Mouse (Mus musculus): Measurements from ENCODE around the gene Sec14l5. TPM values are rescaled to one million over a fixed set of nuclear protein-coding genes. Genes with fewer than 3 reads are reported as not detected.
"Not testable (repeated sequence)": the region's sequence is repeated elsewhere in the genome, so short reads cannot be mapped to it uniquely, and the experiment has no call there.

Gene Sec14l5
- polyA plus RNA-seq, 1 experiment from 2014 or later = not detected

DNA sequence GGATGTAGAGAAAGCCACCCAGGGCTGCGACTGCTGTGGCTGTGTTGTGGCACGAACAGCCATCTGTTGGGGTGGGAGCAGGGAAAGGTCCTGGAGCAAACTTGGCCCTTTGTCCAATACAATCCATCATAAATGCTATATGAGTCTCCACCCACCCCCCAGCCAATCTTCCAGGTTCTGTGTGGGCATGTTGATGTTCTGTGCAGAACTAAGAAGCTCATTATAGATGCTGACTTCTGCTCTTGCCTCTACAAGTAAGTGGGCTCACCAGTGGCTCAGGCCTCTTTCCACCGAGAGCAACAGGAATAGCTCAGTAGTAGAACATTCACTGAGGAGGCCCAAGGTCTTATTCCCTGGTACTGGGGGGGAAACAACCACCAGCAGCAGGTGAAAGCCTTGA lies 65.2 kb downstream of the Sec14l5 start:
- Histone ChIP-seq H3K4me2 (ENCODE audit: low read depth, severe bottlenecking) (no peak overlapping the region), H3K4me1 (ENCODE audit: control insufficient read depth, insufficient read depth, low read length) (no peaks in the 10 kb centered on the region), H3K27ac (replicated peaks; ENCODE audit: low read depth, low read length) (no peak overlapping the region), H3K9ac (ENCODE audit: low read length) (no peak overlapping the region), H3K4me3 (ENCODE audit: low read depth, low read length) (no peak overlapping the region), H3K27me3 (ENCODE audit: control insufficient read depth, insufficient read depth, low read length) (no peaks in the 10 kb centered on the region), H3K36me3 (ENCODE audit: control insufficient read depth, insufficient read depth, low read length) (no peaks in the 10 kb centered on the region), H3K9me3 (ENCODE audit: control insufficient read depth, low read length) (no peaks in the 10 kb centered on the region)
- no peak for DNase-seq (ENCODE audit: low spot score)
- no peak for ATAC-seq (ENCODE audit: insufficient number of reproducible peaks, low FRiP score, low TSS enrichment, low read depth)
- WGBS = 72% methylated on average over 3 of the region's 3 CpGs

DNA sequence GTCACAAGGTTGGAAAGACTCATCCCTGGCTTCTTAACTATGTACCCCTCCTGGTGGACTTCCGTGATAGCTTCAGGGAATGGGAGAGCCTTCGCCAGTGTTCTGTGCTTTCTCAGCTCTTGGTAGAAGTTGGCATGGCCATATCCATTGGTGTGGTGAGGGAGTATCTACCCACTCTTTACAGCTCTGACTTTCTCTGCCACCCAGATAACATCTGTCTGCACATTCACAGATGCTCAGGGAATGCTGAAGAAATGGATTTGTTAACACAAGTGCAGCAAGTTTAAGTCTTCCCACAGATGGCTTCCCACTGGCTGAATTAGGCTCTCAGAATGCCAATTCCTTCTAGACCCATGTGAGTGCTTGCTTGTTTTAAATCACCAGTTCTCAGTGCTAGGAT lies 67.2 kb downstream of the Sec14l5 start:
- ATAC-seq (ENCODE audit: insufficient number of reproducible peaks, low FRiP score, low TSS enrichment, low read depth) = no peak
- 92% methylated on average over 2 of the region's 2 CpGs for WGBS
- H3K36me3 ChIP-seq (ENCODE audit: control insufficient read depth, insufficient read depth, low read length) = no peaks in the 10 kb centered on the region

DNA sequence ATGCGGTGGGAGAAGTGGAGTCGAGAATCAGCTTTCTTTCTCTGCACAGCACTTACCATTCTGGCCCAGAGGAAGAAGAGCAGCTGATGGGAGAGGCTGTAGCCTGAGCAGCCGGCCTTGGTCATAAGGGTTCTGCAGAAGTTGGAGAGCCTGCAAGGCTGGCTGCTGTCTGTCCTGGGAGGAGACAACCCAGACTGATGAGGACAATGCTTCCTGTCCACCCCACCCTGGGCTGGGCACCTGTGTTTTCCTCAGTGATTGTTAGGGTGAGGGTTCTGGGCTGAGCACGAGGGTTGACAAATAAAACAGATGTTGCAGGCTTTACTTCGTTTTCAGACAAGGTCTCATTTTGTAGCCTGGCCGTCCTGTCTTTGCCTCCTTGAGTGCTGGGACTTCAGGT lies 69.8 kb downstream of the Sec14l5 start:
- WGBS = 57% methylated on average over 6 of the region's 6 CpGs
- Histone ChIP-seq H3K27me3 (ENCODE audit: control insufficient read depth, insufficient read depth, low read length) (no peaks in the 10 kb centered on the region), H3K4me3 (ENCODE audit: low read depth, low read length) (no peak overlapping the region), H3K4me1 (ENCODE audit: control insufficient read depth, insufficient read depth, low read length) (no peaks in the 10 kb centered on the region), H3K9me3 (ENCODE audit: control insufficient read depth, low read length) (no peaks in the 10 kb centered on the region), H3K27ac (replicated peaks; ENCODE audit: low read depth, low read length) (no peak overlapping the region), H3K36me3 (ENCODE audit: control insufficient read depth, insufficient read depth, low read length) (no peaks in the 10 kb centered on the region), H3K4me2 (ENCODE audit: low read depth, severe bottlenecking) (no peak overlapping the region), H3K9ac (ENCODE audit: low read length) (no peak overlapping the region)
- no peak for ATAC-seq (ENCODE audit: insufficient number of reproducible peaks, low FRiP score, low TSS enrichment, low read depth)
- DNase-seq (ENCODE audit: low spot score) = no peak

More for the DNA sequence above, 67.2 kb downstream of the Sec14l5 start:
- no peaks in the 10 kb centered on the region for H3K4me1 ChIP-seq (ENCODE audit: control insufficient read depth, insufficient read depth, low read length)
- H3K9me3 ChIP-seq (ENCODE audit: control insufficient read depth, low read length) = no peaks in the 10 kb centered on the region
- H3K27me3 ChIP-seq (ENCODE audit: control insufficient read depth, insufficient read depth, low read length) = no peaks in the 10 kb centered on the region
- H3K4me2 ChIP-seq (ENCODE audit: low read depth, severe bottlenecking) = no peak overlapping the region
- H3K4me3 ChIP-seq (ENCODE audit: low read depth, low read length) = no peak overlapping the region
- no peak overlapping the region for H3K27ac ChIP-seq (replicated peaks; ENCODE audit: low read depth, low read length)
- no peak for DNase-seq (ENCODE audit: low spot score)
- no peak overlapping the region for H3K9ac ChIP-seq (ENCODE audit: low read length)

DNA sequence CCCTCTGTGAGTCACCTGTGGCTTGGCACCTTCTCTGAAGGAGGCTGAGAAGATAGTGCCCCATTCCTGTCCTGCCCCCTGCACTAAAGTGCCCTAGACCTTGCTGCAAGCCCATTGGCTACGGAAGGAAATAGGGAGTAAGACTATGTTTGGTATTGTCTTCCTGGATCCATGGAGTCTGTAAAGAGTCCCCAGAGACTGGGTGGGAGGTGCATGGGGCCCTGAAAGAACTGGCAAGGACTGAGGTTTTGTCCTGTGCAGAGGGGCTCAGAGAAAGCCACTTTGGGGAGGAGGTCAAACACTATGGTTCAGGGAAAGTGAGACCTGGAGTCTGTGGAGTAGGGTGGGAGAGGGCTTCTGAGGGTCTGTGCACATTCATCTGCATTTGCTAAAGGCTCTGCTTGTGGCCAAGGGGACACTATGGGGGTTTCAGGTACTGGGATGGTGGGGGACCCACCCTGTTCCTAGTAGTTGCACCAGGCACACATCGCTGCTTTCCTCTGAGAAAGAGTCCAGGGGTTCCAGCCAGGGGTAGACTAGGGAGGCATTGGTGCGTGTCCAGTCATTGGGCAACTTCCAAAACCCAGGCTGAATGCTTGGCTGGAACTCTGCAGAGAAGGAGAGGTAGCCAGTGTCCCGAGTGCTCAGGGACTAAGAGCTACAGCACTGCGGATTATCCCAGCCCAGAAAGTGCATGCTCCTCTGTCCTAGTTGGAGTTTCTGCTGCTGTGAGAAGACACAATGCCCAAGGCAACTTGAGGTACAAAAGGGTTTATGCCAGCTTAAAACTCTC lies 70.6 kb downstream of the Sec14l5 start:
- Histone ChIP-seq H3K27ac (replicated peaks; ENCODE audit: low read depth, low read length) (no peak overlapping the region), H3K27me3 (ENCODE audit: control insufficient read depth, insufficient read depth, low read length) (no peaks in the 10 kb centered on the region), H3K9me3 (ENCODE audit: control insufficient read depth, low read length) (no peaks in the 10 kb centered on the region), H3K4me3 (ENCODE audit: low read depth, low read length) (no peak overlapping the region), H3K4me2 (ENCODE audit: low read depth, severe bottlenecking) (no peak overlapping the region), H3K4me1 (ENCODE audit: control insufficient read depth, insufficient read depth, low read length) (no peaks in the 10 kb centered on the region), H3K36me3 (ENCODE audit: control insufficient read depth, insufficient read depth, low read length) (no peaks in the 10 kb centered on the region), H3K9ac (ENCODE audit: low read length) (no peak overlapping the region)
- 81% methylated on average over 5 of the region's 5 CpGs for WGBS
- ATAC-seq (ENCODE audit: insufficient number of reproducible peaks, low FRiP score, low TSS enrichment, low read depth) = no peak
- DNase-seq (ENCODE audit: low spot score) = no peak

DNA sequence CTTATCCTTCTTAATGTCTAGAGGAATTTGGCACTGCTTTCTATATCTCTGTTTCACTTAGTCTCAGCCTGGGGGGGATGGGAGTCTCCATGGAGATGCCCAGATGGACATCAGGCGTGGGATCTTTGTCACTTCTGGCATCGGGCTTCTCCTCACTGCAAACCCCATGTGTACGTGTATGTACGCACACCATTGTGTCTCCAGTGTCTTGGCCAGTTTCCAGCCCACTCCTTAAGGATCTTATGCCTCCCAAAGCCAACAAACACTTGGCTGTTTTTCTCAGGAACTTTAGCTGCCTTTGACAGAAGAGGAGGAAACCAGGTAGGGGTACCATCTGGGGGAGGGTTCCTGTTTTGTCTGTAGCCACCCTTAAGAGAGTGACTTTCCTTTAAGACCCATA lies 74.5 kb downstream of the Sec14l5 start:
- WGBS = 86% methylated on average over 4 of the region's 4 CpGs
- no peak for DNase-seq (ENCODE audit: low spot score)

DNA sequence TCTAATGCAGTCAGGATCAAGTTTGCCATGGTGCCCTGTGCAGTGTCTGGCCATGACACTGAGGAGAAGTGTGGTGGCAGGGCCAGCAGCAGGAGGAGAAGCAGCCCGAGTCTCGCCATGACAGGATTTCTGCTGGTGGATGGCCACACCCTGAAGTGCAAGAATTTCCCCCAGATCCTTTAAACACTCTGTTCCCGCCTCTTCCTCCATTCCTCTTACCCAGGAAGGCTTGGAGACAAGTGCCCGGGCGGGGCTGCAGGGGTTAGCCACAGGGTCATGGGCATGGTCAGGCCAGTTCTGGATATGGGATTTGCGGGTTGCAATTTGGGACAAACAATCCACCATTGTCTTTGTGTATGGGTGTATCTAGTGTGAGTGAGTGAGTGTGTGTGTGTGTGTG lies 75.2 kb downstream of the Sec14l5 start, which contains the start of gene AU021092:
AU021092 (minus strand) TSS at position 160 of the 400 bp plus-strand sequence.
- Histone ChIP-seq H3K4me1 (ENCODE audit: control insufficient read depth, insufficient read depth, low read length) (no peaks in the 10 kb centered on the region), H3K4me3 (ENCODE audit: low read depth, low read length) (no peak within 1 kb of the TSS), H3K27ac (replicated peaks; ENCODE audit: low read depth, low read length) (no peak within 1 kb of the TSS), H3K4me2 (ENCODE audit: low read depth, severe bottlenecking) (no peak within 1 kb of the TSS), H3K9me3 (ENCODE audit: control insufficient read depth, low read length) (no peaks in the 10 kb centered on the region), H3K27me3 (ENCODE audit: control insufficient read depth, insufficient read depth, low read length) (no peaks in the 10 kb centered on the region), H3K36me3 (ENCODE audit: control insufficient read depth, insufficient read depth, low read length) (no peaks in the 10 kb centered on the region), H3K9ac (ENCODE audit: low read length) (no peak within 1 kb of the TSS)
- 83% methylated on average over 6 of the region's 6 CpGs for WGBS
- ATAC-seq (ENCODE audit: insufficient number of reproducible peaks, low FRiP score, low TSS enrichment, low read depth) (no peak), DNase-seq (ENCODE audit: low spot score) (no peak)

More for the DNA sequence above, 74.5 kb downstream of the Sec14l5 start:
- ATAC-seq (ENCODE audit: insufficient number of reproducible peaks, low FRiP score, low TSS enrichment, low read depth) = no peak
- no peaks in the 10 kb centered on the region for H3K36me3 ChIP-seq (ENCODE audit: control insufficient read depth, insufficient read depth, low read length)
- no peaks in the 10 kb centered on the region for H3K27me3 ChIP-seq (ENCODE audit: control insufficient read depth, insufficient read depth, low read length)
- H3K9me3 ChIP-seq (ENCODE audit: control insufficient read depth, low read length) = no peaks in the 10 kb centered on the region
- no peak overlapping the region for H3K27ac ChIP-seq (replicated peaks; ENCODE audit: low read depth, low read length)
- no peaks in the 10 kb centered on the region for H3K4me1 ChIP-seq (ENCODE audit: control insufficient read depth, insufficient read depth, low read length)
- H3K4me3 ChIP-seq (ENCODE audit: low read depth, low read length) = no peak overlapping the region
- H3K9ac ChIP-seq (ENCODE audit: low read length) = no peak overlapping the region
- H3K4me2 ChIP-seq (ENCODE audit: low read depth, severe bottlenecking) = no peak overlapping the region

DNA sequence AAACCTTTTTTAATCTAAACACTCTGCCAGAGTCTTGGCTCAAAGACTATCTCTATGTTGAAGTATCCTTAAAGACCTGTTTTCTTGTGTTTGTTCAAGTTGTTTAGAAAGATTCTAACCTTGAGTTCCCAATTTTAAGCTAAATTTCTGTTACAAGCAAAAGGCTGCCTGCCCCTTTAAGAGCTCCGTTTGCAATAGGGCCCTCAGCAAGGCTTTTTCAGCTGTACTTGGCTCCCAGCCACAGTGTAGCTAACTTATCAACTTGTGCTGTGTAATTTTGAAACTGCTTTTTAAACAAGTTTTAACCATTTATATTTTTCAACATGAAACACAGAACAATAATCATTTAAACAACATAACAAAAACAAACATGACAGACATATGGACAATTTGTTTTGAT lies 79.6 kb downstream of the Sec14l5 start:
- ATAC-seq (ENCODE audit: insufficient number of reproducible peaks, low FRiP score, low TSS enrichment, low read depth); H3K9ac ChIP-seq (ENCODE audit: low read length); DNase-seq (ENCODE audit: low spot score); H3K9me3 ChIP-seq (ENCODE audit: control insufficient read depth, low read length); H3K27me3 ChIP-seq (ENCODE audit: control insufficient read depth, insufficient read depth, low read length); H3K36me3 ChIP-seq (ENCODE audit: control insufficient read depth, insufficient read depth, low read length); H3K4me1 ChIP-seq (ENCODE audit: control insufficient read depth, insufficient read depth, low read length); H3K4me2 ChIP-seq (ENCODE audit: low read depth, severe bottlenecking); H3K4me3 ChIP-seq (ENCODE audit: low read depth, low read length); H3K27ac ChIP-seq (replicated peaks; ENCODE audit: low read depth, low read length): not testable (repeated sequence)
- WGBS = 14% methylated on average over 1 of the region's 1 CpGs

DNA sequence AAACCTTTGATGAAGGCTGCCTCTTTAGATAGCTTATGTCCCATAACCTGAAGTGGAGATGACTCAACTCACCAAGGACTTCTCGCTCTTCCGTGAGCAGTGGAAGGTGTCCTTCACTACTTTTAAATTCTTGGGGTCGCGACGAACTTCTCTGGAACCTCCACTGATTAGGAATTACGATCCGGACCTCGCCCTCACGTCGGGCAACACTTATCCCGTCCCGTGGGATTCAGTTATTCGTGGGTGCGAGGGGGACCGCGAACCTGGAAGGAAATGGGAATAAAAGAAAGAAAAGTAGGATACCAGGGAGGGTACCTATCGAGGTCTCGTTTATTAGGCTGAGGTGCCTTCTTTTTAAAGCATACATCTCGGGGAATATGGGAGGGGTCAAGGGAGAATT lies 80.6 kb downstream of the Sec14l5 start:
- ATAC-seq (ENCODE audit: insufficient number of reproducible peaks, low FRiP score, low TSS enrichment, low read depth) = not testable (repeated sequence)

DNA sequence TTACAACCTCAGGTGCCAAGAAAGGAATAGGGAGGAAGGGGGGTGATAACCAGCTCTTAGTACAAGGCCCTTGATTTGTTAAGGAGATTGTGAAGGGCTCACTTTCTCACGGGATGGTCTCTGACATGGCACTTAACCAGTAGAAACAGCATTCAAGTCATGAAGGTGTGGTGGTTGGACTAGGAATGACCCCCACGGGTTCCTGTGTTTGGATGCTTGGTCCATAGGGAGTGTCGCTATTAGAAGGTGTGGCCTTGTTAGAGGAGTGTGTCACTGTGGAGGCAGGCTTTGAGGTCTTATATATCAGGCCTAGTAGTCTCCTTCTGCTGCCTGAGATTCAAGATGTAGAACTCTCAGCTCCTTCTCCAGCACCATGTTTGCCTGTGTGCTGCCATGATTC lies 81.2 kb downstream of the Sec14l5 start:
- not testable (repeated sequence) for H3K4me2 ChIP-seq (ENCODE audit: low read depth, severe bottlenecking); H3K4me1 ChIP-seq (ENCODE audit: control insufficient read depth, insufficient read depth, low read length); H3K4me3 ChIP-seq (ENCODE audit: low read depth, low read length); H3K9me3 ChIP-seq (ENCODE audit: control insufficient read depth, low read length); H3K9ac ChIP-seq (ENCODE audit: low read length); ATAC-seq (ENCODE audit: insufficient number of reproducible peaks, low FRiP score, low TSS enrichment, low read depth); H3K36me3 ChIP-seq (ENCODE audit: control insufficient read depth, insufficient read depth, low read length); H3K27ac ChIP-seq (replicated peaks; ENCODE audit: low read depth, low read length); DNase-seq (ENCODE audit: low spot score); H3K27me3 ChIP-seq (ENCODE audit: control insufficient read depth, insufficient read depth, low read length)
- WGBS = 66% methylated on average over 3 of the region's 3 CpGs

More for the DNA sequence above, 80.6 kb downstream of the Sec14l5 start:
- H3K36me3 ChIP-seq (ENCODE audit: control insufficient read depth, insufficient read depth, low read length); H3K4me1 ChIP-seq (ENCODE audit: control insufficient read depth, insufficient read depth, low read length); H3K4me3 ChIP-seq (ENCODE audit: low read depth, low read length); H3K27ac ChIP-seq (replicated peaks; ENCODE audit: low read depth, low read length); H3K9ac ChIP-seq (ENCODE audit: low read length); DNase-seq (ENCODE audit: low spot score); H3K9me3 ChIP-seq (ENCODE audit: control insufficient read depth, low read length); H3K27me3 ChIP-seq (ENCODE audit: control insufficient read depth, insufficient read depth, low read length); H3K4me2 ChIP-seq (ENCODE audit: low read depth, severe bottlenecking): not testable (repeated sequence)
- WGBS = 82% methylated on average over 19 of the region's 19 CpGs

Data from limb, embryonic 11.5 days (tissue).